Mouse (Mus musculus): ENCODE data around the gene Tent5b.

Tent5b gene

DNA sequence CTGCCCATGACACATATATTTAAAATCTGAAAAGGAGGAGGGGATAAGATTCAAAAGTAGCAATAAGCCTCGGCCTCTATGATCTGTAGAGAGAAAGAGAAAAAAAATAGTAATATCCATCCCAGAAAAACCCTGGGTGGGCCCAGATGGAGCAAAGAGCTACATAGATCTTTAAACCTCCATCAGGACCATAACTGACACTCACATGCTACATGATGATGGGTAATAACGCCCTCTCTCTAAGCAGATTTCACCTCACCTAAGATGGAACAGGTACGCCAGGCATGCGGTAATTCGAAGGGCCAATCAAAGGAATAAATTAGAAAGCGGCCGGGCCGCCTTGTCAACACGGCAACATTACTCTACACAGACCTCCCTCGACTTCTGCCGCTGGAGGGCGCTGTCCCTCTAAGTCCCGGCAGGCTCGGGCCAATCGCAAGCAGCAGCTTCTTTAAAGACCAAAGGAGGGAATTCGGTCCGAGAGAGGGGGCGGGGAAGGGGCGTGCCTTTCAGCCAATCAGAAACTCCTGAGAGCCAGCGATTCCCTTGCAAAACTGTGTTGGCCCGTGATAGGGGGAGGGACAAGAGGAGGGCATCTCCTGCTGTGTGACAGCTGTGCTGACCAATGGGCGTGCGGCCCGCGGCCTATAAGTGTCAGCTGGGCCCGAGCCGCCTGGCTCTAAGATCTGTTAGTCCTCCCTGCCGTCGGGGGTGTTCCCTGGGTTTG, at the start of gene Tent5b:
Tent5b (plus strand) TSS at position 675 of the 727 bp plus-strand sequence.
- peak; percentile 99 to 100 for DNase-seq (ENCODE audit: inconsistent age in 2 of 2, low spot score in 1 of 2)

DNA sequence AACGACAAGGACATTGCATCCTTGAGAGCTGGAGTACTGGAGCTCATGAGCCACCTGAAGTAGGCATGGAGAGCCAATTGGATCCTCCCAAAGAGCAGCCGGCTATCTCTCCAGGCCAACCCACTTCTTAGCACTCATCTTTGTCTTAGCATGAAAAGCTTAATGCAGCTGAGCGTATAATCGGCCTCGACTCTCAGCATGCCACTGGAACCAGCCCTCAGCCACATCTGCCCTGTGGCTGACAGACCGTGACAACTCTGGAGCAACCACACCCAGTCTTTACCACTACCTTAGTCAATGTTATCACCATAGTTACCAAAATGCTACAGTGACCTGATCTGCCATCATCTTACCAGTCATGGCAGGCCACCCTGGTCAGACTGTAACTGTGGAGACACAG, 48.4 kb upstream of the Tent5b start:
- no peak for DNase-seq (ENCODE audit: inconsistent age in 2 of 2, low spot score in 1 of 2)

- peak; percentile 10 to 38 for DNase-seq (ENCODE audit: inconsistent age in 2 of 2, low spot score in 1 of 2)
Observed at GRCm38 (mm10) chr4:133432560-133433171, 47.3 kb upstream of the Tent5b start.

DNA sequence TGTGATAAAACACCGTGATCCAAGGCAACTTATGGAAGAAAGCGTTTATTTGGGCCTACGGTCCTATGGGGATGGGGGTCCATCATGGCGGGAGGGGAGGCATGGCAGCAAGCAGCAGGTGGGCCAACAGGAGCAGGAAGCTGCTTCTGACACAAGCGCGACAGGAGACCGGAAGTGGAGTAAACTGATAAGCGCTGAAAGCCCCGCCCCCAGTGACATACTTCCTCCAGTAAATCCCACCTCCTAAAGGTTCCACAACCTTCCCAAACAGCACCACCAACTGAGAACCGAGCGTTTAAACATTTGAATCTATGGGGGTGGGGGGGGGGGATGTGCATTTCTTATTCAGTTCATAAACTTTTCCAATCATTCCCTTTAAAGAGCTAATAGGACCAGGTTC, 44.0 kb upstream of the Tent5b start:
- DNase-seq (ENCODE audit: inconsistent age in 2 of 2, low spot score in 1 of 2): no peak

DNA sequence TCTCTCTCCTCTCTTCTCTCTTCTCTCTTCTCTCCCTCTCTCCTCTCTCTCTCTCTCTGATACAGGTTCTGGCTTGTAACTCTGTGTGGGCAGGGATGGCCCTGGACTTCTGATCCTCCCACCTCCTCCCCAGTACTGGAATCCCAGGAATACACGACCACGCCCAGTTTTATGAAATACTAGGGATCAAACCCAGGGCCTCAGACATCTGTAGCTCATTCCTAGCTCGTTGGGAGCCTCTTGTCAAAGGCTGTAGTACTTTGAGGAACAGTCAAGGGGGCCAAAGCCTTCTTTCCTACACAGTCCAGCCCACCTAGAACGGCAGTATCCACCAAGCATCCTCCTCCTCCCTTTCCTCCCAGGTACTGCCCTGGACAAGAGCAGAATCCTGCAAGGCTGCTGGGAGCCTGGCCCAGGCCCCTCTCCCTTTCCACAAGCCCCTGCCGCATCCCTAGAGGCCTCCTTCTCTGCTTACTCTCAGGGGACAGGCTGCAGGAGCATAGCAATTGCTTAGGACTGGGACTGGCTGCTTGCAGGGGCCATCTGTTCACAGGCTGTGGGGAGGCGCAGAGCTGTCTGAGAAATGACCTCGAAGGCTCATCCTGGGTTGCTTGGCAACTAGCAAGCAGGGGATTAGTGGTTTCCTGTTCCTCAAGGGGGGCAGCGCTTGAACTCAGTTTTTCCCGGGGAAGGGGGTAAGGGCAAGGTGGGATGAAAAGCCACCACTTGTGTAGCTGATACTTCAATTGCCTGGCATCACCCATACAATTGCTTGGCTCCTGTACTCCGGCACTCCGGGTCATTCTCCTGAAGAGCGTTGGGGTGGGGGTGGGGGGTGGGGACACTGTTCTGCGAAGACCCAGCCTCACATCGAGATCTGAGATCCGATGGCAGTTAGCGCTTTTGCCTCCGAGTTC, 40.2 kb upstream of the Tent5b start:
- peak in 1 of 2 experiments; percentile 59 for DNase-seq (ENCODE audit: inconsistent age in 2 of 2, low spot score in 1 of 2)

DNA sequence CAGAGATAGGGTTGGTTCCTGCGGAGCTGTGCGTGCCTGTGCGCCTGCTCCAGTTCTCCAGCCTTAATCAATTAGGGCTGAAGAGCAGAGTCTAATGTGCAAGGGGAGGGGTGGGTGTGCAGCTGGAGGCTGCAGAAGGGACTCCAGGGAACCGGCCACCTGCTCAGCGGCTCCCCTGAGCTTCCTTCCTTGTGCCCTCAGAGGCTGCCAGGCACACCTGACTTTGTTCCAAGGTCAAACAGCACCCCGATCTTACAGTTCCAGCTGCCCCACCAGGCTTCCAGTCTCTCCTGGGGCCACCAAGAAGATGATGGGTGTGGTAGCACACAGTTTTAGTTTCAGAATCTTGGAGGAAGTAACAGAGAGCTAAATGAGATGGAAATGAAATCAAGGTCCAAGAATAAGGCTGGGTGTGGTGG, 39.5 kb upstream of the Tent5b start:
- peak in 1 of 2 experiments; percentile 44 for DNase-seq (ENCODE audit: inconsistent age in 2 of 2, low spot score in 1 of 2)

DNA sequence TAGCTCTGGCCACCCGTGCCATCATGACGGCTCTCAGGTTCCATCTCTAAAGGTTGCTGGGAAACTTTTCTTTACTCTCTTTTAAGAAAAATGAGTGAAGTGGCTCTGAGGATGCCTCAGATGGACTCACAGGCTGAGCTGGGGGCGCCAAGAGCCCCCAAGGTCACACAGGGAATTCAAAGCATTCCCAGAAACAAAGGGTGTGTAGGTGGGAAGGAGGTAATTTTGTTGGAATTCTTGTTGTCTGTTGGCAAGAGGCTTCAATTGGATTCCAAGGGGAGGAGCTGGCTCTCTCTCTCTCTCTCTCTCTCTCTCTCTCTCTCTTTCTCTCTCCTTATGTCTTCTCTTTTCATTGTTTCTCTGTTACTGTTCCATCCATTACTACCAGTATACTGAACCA, 37.7 kb upstream of the Tent5b start:
- DNase-seq (ENCODE audit: inconsistent age in 2 of 2, low spot score in 1 of 2): no peak

GRCm38 (mm10) chr4:133443085-133443484, 36.8 kb upstream of the Tent5b start:
- no peak for DNase-seq (ENCODE audit: inconsistent age in 2 of 2, low spot score in 1 of 2)

DNA sequence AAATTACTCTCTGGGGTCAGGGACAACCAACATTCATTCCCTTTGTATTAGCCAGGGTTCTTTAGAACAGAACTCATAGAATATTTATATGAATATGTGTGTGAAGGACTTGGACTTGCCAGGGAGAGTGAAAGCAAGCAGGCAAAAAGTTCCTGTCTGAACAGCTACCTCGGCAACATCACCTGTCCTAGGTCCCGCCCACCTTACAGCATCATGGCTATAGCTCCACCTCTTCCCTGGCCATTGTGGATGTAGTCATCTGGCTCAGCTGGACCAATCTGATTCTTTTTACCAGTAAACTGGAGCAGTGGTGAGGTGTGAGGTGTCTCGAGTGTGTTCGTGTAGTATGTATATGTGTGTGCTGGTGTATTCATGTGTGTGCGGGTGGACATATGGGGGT, 34.2 kb upstream of the Tent5b start:
- DNase-seq (ENCODE audit: inconsistent age in 2 of 2, low spot score in 1 of 2): no peak

GRCm38 (mm10) chr4:133447366-133447765, 32.6 kb upstream of the Tent5b start:
- peak in 1 of 2 experiments; percentile 56 for DNase-seq (ENCODE audit: inconsistent age in 2 of 2, low spot score in 1 of 2)

DNA sequence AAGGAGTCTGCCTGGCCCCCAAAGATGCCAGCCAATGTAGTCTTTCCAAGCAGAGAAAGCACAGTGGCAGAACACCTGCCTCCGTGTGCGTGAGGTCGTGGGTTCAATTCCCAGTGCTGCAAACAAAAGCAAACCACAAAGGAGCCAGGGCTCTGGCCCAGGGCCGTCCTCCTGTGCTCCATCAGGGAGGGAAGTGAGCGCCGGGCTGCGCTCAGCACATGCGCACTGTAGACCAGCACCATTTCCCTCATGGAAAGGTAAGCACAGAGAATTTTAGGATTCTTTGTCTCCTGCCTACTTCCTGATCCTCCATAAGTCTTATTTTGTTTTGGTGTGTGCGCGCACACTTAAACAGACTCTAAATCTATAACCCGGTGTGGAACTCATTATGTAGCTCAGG, 32.0 kb upstream of the Tent5b start:
- DNase-seq (ENCODE audit: inconsistent age in 2 of 2, low spot score in 1 of 2): no peak

GRCm38 (mm10) chr4:133448708-133449388, 31.1 kb upstream of the Tent5b start:
- DNase-seq (ENCODE audit: inconsistent age in 2 of 2, low spot score in 1 of 2): peak in 1 of 2 experiments; percentile 66

- DNase-seq (ENCODE audit: inconsistent age in 2 of 2, low spot score in 1 of 2): peak; percentile 55 to 81
Observed at GRCm38 (mm10) chr4:133449726-133450125, 30.2 kb upstream of the Tent5b start.

GRCm38 (mm10) chr4:133451536-133451935, 28.4 kb upstream of the Tent5b start:
- DNase-seq (ENCODE audit: inconsistent age in 2 of 2, low spot score in 1 of 2): peak; percentile 79 to 95

DNA sequence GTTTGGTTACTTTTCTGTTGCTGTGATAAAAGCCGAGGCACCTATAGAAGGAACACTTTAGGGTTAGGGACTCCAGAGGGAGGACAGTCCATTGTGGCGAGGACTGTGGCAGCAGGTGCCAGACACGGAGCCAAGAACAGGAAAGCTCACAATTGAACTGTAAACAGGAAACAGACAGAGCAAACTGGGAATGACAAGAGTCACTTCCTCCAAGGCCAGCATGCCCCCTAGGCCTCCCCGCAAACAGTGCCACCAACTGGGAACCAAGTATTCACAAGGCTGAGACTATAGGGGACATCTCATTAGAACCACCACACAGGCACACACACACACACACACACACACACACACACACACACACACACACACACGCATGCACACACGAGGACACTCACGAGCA, 27.5 kb upstream of the Tent5b start:
- no peak for DNase-seq (ENCODE audit: inconsistent age in 2 of 2, low spot score in 1 of 2)

DNA sequence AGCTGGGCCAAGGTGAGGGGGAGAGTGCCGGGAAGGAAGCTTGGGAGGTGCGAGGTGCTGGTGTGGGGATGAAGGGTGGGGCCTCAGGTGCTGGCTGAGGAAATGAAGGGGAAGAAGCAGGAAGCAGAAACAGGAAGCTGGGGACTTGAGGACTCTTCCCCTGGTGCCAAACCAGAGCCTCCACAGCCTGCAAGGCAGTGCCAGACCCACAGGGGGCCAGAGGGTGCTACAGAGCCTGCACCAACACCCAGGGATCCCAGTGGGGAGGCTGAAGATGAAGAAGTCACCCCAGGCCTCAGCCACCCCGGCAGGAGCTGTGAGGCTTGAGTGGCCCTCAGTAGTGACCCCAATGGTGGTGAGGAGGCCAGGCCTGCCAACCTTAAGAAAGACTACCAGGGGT, 21.9 kb upstream of the Tent5b start:
- DNase-seq (ENCODE audit: inconsistent age in 2 of 2, low spot score in 1 of 2): no peak

- DNase-seq (ENCODE audit: inconsistent age in 2 of 2, low spot score in 1 of 2): no peak
Observed at GRCm38 (mm10) chr4:133460006-133460405, 19.9 kb upstream of the Tent5b start.

GRCm38 (mm10) chr4:133460796-133461325, 19.1 kb upstream of the Tent5b start:
- no peak for DNase-seq (ENCODE audit: inconsistent age in 2 of 2, low spot score in 1 of 2)

DNA sequence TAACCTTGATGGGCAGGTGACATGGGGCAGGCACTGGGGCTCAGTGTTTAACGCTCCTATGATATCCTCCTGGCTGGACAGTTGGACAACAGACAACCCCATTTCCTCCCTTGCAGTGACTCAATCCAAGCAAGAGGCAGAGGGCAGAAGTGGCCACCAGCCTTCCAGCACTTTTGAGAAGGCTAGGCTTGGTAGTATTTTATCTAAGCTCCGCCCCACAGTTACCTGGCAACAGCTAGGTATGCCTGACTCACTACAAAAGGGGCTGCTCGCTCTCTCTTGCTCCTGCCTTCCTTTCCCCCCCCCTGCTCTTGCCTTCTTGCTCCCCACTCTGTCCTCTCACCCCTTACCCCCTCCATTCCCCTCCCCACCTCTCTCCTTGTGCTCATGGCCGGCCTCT, 18.6 kb upstream of the Tent5b start:
- no peak for DNase-seq (ENCODE audit: inconsistent age in 2 of 2, low spot score in 1 of 2)

DNA sequence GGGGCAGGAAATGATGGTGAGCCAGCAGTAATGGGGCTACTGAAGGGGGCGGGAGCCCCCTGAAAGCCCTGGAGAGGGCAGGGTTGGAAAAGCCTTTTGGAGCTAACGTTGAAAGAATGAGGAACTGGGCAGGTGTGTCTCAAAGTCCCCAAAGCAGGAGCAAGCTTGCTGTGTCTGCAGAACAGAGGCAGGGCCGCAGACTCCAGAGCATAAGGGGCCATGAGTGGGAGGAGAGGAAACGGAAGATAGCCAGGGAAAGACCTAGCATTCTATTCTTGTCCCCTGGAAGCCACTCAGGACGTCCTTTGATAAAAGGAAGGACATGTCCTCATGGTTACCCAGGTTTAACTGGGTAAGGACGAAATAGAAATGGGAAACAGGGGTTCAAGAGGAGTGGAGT, 16.7 kb upstream of the Tent5b start:
- no peak for DNase-seq (ENCODE audit: inconsistent age in 2 of 2, low spot score in 1 of 2)

DNA sequence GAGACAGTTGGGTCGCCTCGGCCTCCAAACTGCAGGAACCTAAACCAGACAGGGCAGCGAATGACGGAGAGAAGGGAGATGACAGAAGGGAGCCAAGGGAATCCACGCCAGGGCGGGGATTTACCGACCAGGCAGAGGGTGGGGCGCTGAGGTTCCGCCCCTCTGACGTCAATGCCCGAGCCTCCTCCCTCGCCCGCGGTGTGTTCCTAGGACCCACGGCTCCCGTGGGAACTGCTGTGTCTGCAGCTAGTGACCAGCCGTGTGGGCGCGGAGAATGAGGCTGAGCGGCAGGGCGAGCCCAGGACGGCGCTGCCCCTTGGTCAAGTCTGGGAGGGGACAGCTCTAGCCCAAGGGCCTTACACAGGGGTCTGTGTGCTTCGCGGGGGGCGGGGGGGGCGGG, 11.9 kb upstream of the Tent5b start:
- DNase-seq (ENCODE audit: inconsistent age in 2 of 2, low spot score in 1 of 2): peak; percentile 90 to 94
